Mouse (Mus musculus) kidney, postnatal 0 days (tissue): ENCODE results near the gene Jade1. TPM values are rescaled to one million over a fixed set of nuclear protein-coding genes. Genes with fewer than 3 reads are reported as not detected.

Experiments
- ATAC-seq: fragments of 200-750 bp; cut with Nextera tagmentation; replicated peaks from 2 replicates; pipeline ENCODE4 v1.8.0; 2017; ENCODE audit warnings: low read depth, moderate number of reproducible peaks, moderate TSS enrichment, moderate library complexity; ENCODE audit not compliant: low FRiP score
- DNase-seq: peaks from one replicate; pipeline ENCODE4 v3.0.0-alpha.2; 2016; ENCODE audit warnings: low spot score
- H3K27ac ChIP-seq: fragments of 300-500 bp; sonication (generic); 2 replicates; pipeline ENCODE4 v1.5.1; 2014; ENCODE audit warnings: mild to moderate bottlenecking
- H3K27me3 ChIP-seq: fragments of 300-500 bp; sonication (generic); 2 replicates; pipeline ENCODE4 v1.6.1; 2014; ENCODE audit warnings: low read length, mixed read lengths; ENCODE audit not compliant: insufficient read depth
- H3K36me3 ChIP-seq: fragments of 300-500 bp; sonication (generic); 2 replicates; pipeline ENCODE4 v1.6.1; 2014; ENCODE audit warnings: low read length, mixed read lengths; ENCODE audit not compliant: insufficient read depth
- H3K4me1 ChIP-seq: fragments of 300-500 bp; sonication (generic); replicated peaks from 2 replicates; pipeline ENCODE4 v1.6.1; 2014; ENCODE audit warnings: antibody characterized with exemption, low read length, mixed read lengths; ENCODE audit not compliant: insufficient read depth
- H3K4me2 ChIP-seq: fragments of 300-500 bp; sonication (generic); 2 replicates; pipeline ENCODE4 v1.6.1; 2014; ENCODE audit warnings: mild to moderate bottlenecking, low read length, moderate library complexity, mixed read lengths
- H3K4me3 ChIP-seq: fragments of 300-500 bp; sonication (generic); replicated peaks from 2 replicates; pipeline ENCODE4 v1.5.1; 2014; ENCODE audit warnings: low read depth, low read length
- H3K9ac ChIP-seq: fragments of 300-500 bp; sonication (generic); 2 replicates; pipeline ENCODE4 v1.6.1; 2014; ENCODE audit warnings: low read depth, low read length
- H3K9me3 ChIP-seq: fragments of 300-500 bp; sonication (generic); replicated peaks from 2 replicates; pipeline ENCODE4 v1.6.1; 2016; ENCODE audit warnings: low read length, inconsistent platforms, mixed read lengths
- CTCF ChIP-seq: IDR thresholded peaks from 2 replicates; pipeline ENCODE4 v1.5.1; 2016; ENCODE audit warnings: antibody characterized with exemption, low read depth, mild to moderate bottlenecking, moderate library complexity
- WGBS: fragments of 180-500 bp; shearing (Covaris S2); extraction: QIAGEN DNeasy Blood & Tissue Kit; methylation state at CpG from one replicate; pipeline ENCODE4 v1.1.7; 2014; 5-methylcytosine and 5-hydroxymethylcytosine counted together
- polyA plus RNA-seq: library from polyadenylated mRNA; unstranded; fragments of >200 nt; fragmentation: Nextera tagmentation; extraction: Ambion mirVana; gene quantifications from 2 replicates; pipeline ENCODE4 v1.2.1, GENCODE M21; 2015

Jade1 gene
- polyA plus RNA-seq, 1 experiment from 2014 or later: 25.4 TPM

DNA sequence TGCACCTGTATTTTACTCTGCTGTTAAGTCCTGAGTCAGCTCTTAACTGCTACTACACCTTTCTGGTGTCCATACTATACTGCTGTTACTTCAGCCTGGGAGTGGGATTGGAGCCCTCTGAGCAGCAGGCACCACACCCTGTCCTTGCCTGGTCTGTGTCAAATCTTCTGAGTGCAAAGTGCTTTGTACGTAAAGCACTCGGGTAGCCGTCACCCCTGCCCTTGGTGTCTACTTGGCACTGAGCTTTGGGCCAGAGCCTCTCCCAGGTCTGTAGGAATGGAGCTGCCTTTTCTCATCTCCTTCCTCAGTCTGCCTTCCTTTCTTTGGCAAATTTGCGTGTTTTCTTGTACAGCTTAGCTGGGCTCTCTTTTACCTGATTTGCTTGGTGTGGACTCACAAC is 34.5 kb downstream of the Jade1 start:
- DNase-seq (no peak), ATAC-seq (no peak)
- H3K4me1 ChIP-seq: 0 out of 2 replicates have a peak, but pooled peaks cover 5% of the 10 kb centered on the region
- WGBS: 95% methylated on average over 4 of the region's 4 CpGs
- H3K27me3 ChIP-seq: no peaks in the 10 kb centered on the region
- H3K4me2 ChIP-seq: no peak overlapping the region
- H3K27ac ChIP-seq: no peak overlapping the region
- no peaks in the 10 kb centered on the region for H3K9me3 ChIP-seq
- H3K9ac ChIP-seq: no peak overlapping the region
- TF ChIP-seq CTCF: no peak
- H3K36me3 ChIP-seq: peaks cover 33% of the 10 kb centered on the region
- no peak overlapping the region for H3K4me3 ChIP-seq

DNA sequence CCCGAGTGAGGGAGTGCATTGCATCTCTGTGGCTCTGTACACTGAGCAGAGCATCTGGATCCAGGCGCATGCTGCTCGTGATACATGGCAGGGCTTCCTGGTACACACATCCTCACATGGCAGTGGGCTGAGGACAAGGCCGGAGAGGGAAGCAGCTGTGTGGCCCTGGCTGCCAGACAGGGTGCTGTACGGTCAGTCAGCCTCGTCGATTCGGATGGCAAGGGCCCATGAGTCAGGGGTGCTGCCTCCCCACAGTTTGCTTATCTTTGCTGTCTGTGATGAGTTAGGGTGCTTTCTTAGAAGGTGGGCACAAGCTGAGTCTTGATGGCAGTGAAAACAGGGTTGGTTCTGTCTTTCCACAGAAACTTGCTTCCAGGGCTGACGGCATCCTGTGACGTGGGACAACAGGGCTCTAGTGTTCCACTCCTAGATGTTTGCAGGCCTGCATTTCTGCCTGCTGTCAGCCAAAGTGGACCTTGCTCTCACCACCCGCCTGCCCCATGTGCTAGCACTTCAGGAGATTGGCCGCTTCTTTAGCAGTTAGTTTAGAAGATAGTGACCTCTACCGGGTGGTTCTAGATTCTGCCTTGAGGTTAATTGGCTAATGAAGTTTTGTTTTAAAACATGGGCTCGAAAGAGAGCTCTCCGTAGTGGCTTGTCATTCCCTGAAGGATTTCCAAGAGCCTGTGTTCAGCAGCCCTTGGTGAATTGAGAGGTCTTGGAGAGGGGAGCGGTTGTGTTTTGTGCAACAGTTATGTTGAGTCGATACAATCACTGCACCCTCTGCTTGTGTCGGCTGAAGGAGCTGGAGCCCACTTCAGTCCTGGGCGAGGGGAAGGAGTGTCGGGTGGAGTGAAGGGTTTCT is 35.4 kb downstream of the Jade1 start:
- no peak overlapping the region for H3K9ac ChIP-seq
- DNase-seq (peak; percentile 62), ATAC-seq (peak; percentile 59; the same call in 1 of the 2 replicates)
- 83% methylated on average over 20 of the region's 20 CpGs for WGBS
- no peaks in the 10 kb centered on the region for H3K9me3 ChIP-seq
- 0 out of 2 replicates have a peak, but pooled peaks cover 5% of the 10 kb centered on the region for H3K4me1 ChIP-seq
- H3K27ac ChIP-seq: no peak overlapping the region
- H3K36me3 ChIP-seq: peaks cover 37% of the 10 kb centered on the region
- no peak overlapping the region for H3K4me3 ChIP-seq
- TF ChIP-seq CTCF: peak; percentile 53; the same call in 1 of the 2 replicates
- no peak overlapping the region for H3K4me2 ChIP-seq
- no peaks in the 10 kb centered on the region for H3K27me3 ChIP-seq

DNA sequence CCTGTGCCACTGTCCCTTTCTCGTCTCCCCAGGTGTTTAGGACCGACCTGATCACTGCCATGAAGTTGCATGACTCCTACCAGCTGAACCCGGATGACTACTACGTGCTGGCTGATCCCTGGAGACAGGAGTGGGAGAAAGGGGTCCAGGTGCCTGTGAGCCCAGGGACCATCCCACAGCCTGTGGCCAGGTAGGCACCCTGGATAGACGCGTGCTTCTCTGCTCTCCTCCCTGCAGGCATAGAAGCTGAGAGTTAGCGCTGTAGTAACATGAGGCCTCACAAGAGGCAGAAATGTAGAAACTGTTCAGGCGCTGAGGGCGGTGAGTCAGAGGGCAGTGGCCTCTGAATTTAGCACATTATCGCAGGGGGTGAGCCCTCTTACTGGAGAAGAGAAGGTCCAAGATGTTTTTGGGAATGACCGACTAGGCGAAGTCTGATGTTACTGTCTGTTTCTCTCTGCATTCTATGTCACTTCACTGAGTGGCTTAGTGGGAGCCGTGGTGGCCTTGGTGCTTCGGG is 36.2 kb downstream of the Jade1 start:
- Histone ChIP-seq H3K36me3 (peaks cover 44% of the 10 kb centered on the region), H3K27me3 (no peaks in the 10 kb centered on the region), H3K27ac (no peak overlapping the region), H3K4me2 (no peak overlapping the region), H3K9ac (no peak overlapping the region), H3K4me1 (0 out of 2 replicates have a peak, but pooled peaks cover 5% of the 10 kb centered on the region), H3K4me3 (no peak overlapping the region), H3K9me3 (no peaks in the 10 kb centered on the region)
- no peak for DNase-seq
- no peak for ATAC-seq
- TF ChIP-seq CTCF: no peak
- WGBS: 85% methylated on average over 14 of the region's 14 CpGs

DNA sequence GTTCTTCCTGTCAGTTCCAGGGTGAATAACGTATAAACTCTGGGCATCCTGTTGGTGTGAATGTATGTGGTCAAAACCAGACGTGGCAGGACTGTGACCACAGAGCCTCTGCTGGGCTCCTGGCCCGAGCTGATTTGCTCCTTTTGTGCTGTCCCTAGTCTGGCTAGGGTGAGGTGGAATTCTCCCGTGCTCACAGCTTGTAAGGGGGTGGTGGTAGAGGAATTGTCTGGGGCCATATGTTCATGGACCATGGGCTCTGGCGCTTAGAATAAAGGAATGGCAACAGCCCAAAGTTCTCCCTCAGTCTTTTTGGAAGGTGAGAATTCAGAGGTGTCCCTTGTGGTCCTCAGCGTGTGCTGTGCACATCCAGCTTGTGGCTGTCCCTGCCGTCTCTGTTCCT is 37.3 kb downstream of the Jade1 start:
- H3K9ac ChIP-seq: no peak overlapping the region
- H3K4me3 ChIP-seq: no peak overlapping the region
- H3K27me3 ChIP-seq: no peaks in the 10 kb centered on the region
- WGBS: 74% methylated on average over 7 of the region's 7 CpGs
- H3K36me3 ChIP-seq: peaks cover 49% of the 10 kb centered on the region
- H3K4me1 ChIP-seq: 0 out of 2 replicates have a peak, but pooled peaks cover 2% of the 10 kb centered on the region
- no peaks in the 10 kb centered on the region for H3K9me3 ChIP-seq
- H3K4me2 ChIP-seq: no peak overlapping the region
- no peak for TF ChIP-seq CTCF
- ATAC-seq: no peak
- no peak for DNase-seq
- H3K27ac ChIP-seq: no peak overlapping the region

DNA sequence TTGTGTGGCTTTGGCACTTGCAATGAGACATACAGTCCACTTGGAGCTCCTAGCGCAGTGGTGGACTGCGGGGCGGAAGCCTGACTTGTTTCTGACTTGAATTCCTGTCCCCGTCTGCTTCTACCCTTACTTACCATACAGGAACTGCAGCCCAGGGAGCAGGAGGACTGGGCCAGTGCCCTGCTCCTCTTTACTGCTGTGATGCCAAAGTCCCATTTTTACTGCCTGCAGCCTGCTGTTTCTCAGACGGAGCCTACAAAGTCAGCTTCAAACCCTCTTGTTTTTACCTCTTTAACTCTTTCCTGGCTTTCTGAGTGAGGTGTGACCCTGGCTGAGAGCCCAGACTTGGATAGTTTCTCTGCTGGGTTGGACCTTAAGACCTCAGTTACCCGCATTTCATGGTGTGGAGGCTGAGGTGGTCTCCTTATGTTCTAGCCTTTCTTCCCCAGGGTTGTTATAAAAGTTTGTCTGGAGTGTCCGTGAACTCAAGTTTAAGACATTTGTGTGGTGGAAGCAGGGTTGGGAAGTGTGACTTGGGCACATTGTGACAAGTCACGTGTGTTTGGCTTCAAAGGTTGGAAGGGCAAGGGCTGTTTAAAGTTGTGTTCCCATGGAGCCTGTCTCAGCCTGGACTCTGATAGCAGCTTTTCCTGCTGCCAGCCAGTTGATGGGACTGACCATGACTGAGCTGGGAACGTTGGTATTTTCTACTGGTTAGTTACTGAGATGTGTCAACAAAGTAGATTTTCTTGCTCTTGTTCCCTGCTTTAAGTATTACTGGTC is 38.8 kb downstream of the Jade1 start:
- WGBS: 75% methylated on average over 9 of the region's 9 CpGs
- TF ChIP-seq CTCF: no peak
- Histone ChIP-seq H3K9me3 (no peaks in the 10 kb centered on the region), H3K9ac (no peak overlapping the region), H3K4me2 (no peak overlapping the region), H3K27ac (no peak overlapping the region), H3K27me3 (no peaks in the 10 kb centered on the region), H3K4me1 (no peaks in the 10 kb centered on the region), H3K4me3 (no peak overlapping the region), H3K36me3 (peaks cover 57% of the 10 kb centered on the region)
- DNase-seq: no peak
- 0 out of 2 replicates have a peak, but pooled peaks have one; percentile 30 for ATAC-seq

DNA sequence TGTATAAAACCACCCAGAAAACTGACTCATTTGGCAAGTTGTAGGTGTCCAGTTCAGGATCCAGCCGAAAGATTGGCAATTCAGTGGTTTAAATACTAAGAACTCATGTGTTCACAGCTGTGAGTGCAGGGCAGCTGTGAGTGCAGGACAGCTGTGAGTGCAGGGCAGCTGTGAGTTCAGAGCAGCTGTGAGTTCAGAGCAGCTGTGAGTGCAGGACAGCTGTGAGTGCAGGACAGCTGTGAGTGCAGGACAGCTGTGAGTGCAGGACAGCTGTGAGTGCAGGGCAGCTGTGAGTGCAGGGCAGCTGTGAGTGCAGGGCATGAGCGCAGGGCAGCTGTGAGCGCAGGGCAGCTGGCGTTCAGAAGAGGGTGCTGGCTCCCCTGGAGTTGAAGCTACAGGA is 39.5 kb downstream of the Jade1 start:
- Histone ChIP-seq H3K4me3 (no peak overlapping the region), H3K4me1 (no peaks in the 10 kb centered on the region), H3K9ac (no peak overlapping the region), H3K27me3 (no peaks in the 10 kb centered on the region), H3K36me3 (peaks cover 53% of the 10 kb centered on the region), H3K4me2 (no peak overlapping the region), H3K27ac (no peak overlapping the region), H3K9me3 (no peaks in the 10 kb centered on the region)
- DNase-seq (no peak), ATAC-seq (no peak)
- WGBS: 95% methylated on average over 4 of the region's 4 CpGs
- TF ChIP-seq CTCF: no peak
